Mouse (Mus musculus): ENCODE results near the gene Nek1. TPM values are rescaled to one million over a fixed set of nuclear protein-coding genes. Genes with fewer than 3 reads are reported as not detected.

Nek1 gene
- polyA plus RNA-seq, 1 experiment = 9.1 TPM

DNA sequence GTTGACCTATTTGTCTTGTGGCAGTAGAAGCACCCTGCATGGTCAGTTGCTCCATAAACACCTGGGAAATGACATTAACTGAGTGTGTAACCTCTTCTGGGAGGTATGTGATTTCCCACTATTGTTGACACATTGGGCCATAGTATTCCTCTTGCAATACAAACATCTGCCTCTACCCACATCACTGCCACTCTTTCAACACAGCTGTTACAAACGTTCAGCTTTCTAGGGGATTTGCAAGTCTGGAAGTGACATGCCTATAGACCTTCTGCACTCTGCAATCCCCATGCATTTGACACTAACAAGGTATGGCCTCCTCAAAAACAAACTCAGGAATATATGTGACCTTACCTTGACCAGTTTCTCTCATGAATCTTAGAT lies 169.2 kb downstream of the Nek1 start:
- no peak for TF ChIP-seq CTCF (IDR thresholded peaks at IDR 0.05; ENCODE audit: insufficient read depth, low read length)
- TF ChIP-seq POLR2A (IDR thresholded peaks at IDR 0.05; ENCODE audit: borderline replicate concordance, extremely low read depth, low read depth, low read length) = no peak
- 48% methylated on average over 1 of the region's 1 CpGs for WGBS
- H3K4me3 ChIP-seq (replicated peaks; ENCODE audit: extremely low read depth, low read depth, low read length) = no peak overlapping the region
- H3K4me1 ChIP-seq (ENCODE audit: control insufficient read depth, insufficient read depth, low read length) = peaks cover 2% of the 10 kb centered on the region; the same call in 1 of the 2 replicates
- DNase-seq = no peak

DNA sequence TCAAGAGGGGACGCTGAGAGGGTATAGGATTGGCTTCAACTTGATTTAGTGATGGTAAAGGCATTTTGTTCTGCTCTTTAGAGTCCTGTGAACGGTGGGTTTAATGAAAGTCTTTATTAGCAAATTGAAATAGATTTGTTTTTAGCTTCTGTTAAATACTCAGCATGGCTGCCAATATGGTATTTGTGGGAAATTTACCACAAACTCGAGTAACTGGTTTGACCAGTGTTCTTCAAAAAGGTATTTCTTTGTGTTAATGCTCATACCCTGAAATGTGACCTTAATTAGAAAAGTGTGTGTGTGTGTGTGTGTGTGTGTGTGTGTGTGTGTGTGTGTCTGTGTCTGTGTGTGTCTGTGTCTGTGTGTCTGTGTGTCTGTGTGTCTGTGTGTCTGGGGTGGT lies 178.6 kb downstream of the Nek1 start:
- Histone ChIP-seq H3K4me3 (replicated peaks; ENCODE audit: extremely low read depth, low read depth, low read length) (no peak overlapping the region), H3K4me1 (ENCODE audit: control insufficient read depth, insufficient read depth, low read length) (no peaks in the 10 kb centered on the region)
- TF ChIP-seq CTCF (IDR thresholded peaks at IDR 0.05; ENCODE audit: insufficient read depth, low read length) (no peak), POLR2A (IDR thresholded peaks at IDR 0.05; ENCODE audit: borderline replicate concordance, extremely low read depth, low read depth, low read length) (no peak)
- no peak for DNase-seq
- 64% methylated on average over 3 of the region's 3 CpGs for WGBS

DNA sequence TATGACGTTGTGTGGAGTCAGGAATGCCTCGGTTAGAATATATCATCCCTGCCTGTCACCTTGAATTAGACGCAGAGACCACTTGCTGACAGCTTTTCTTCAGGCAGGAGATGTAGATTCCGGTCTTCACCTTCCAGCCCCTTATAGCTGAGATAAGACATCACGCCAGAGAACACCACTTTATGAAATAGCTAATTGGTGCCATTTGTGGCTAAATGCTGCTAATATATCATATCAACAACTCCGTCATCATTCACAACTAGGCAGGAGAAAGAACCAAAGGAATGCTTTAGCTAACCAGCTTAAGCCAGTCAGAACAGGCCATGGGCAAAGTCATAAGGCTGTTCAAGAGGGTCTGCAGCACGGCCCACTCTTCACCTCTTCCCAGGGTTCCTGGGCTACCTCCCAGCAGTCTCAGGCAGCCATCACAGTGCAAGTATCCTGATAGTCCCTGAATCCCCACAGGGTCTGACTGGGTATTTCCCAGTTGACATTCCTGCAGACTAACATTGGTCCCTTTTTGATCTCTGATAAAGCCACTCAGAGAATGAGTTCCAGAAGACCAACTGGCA lies 181.0 kb downstream of the Nek1 start:
- Histone ChIP-seq H3K4me1 (ENCODE audit: control insufficient read depth, insufficient read depth, low read length) (no peaks in the 10 kb centered on the region), H3K4me3 (replicated peaks; ENCODE audit: extremely low read depth, low read depth, low read length) (no peak overlapping the region)
- TF ChIP-seq CTCF (IDR thresholded peaks at IDR 0.05; ENCODE audit: insufficient read depth, low read length) = no peak
- no peak for TF ChIP-seq POLR2A (IDR thresholded peaks at IDR 0.05; ENCODE audit: borderline replicate concordance, extremely low read depth, low read depth, low read length)
- no peak for DNase-seq
- 81% methylated on average over 7 of the region's 7 CpGs for WGBS

DNA sequence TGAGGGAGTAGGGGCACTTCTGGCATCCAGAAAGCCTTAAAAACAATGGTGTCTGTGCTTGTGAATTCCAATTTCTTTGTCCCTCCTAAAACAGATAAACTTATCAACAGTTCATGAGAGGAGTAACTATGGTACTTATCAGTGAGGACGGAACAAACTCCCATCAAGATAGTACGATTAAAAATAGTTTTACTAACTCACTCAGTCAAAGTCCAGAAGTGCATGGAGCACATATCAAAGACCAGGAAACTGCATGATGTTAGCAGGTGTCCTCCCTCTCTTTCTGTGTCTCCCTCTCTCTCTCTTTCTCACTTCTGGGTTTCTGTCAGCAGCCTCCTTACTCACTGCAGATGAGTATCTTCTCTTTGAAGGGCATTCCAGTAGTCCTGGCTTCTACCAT lies 182.9 kb downstream of the Nek1 start:
- H3K4me3 ChIP-seq (replicated peaks; ENCODE audit: extremely low read depth, low read depth, low read length) = no peak overlapping the region
- TF ChIP-seq POLR2A (IDR thresholded peaks at IDR 0.05; ENCODE audit: borderline replicate concordance, extremely low read depth, low read depth, low read length) (no peak), CTCF (IDR thresholded peaks at IDR 0.05; ENCODE audit: insufficient read depth, low read length) (no peak)
- no peak for DNase-seq
- WGBS = 80% methylated on average over 2 of the region's 2 CpGs
- peaks cover under 1% of the 10 kb centered on the region; the same call in 1 of the 2 replicates for H3K4me1 ChIP-seq (ENCODE audit: control insufficient read depth, insufficient read depth, low read length)

DNA sequence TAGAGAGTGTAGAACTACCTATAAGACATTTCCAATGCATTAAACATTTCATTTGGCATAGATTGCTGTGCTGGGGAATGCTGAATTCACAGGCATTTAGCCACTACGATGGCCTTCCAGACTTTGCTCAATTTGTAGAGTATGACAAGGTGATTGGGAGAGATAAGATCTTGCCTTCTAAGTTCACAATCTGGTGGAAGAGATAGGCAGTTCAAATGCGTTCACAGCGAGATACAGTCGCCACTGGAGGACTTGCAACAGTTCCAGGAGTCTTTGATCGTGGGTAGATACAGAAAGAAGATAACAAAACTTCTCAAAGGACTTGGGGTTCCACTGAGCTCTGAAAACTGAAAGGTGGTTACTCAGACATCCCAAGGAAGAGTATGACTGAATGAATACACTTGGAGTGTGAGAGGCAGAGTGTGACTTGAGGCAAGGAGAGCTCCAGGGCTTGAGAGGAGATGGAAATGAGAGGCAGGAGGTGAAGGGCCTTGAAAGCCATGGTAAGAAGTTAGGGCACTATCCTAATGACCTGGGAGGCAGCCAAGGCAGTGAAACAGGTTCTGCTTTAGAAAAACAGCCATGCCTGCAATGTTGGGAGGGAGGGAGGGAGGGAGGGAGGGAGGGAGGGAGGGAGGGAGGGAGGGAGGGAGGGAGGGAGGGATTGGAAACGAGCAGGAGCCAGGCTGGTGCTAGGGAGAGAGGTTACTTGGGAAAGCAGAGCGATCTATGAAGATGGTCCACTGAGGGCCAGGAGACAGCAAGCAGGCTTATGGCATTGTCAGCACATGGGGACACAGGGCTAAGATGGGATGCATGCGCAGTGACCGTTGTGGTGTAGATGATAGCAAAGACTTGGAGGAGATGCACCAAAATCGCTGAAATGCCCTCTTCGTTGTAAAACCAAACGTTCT lies 184.9 kb downstream of the Nek1 start:
- no peak overlapping the region for H3K4me3 ChIP-seq (replicated peaks; ENCODE audit: extremely low read depth, low read depth, low read length)
- H3K4me1 ChIP-seq (ENCODE audit: control insufficient read depth, insufficient read depth, low read length) = peaks cover 2% of the 10 kb centered on the region; the same call in 1 of the 2 replicates
- DNase-seq = no peak
- TF ChIP-seq POLR2A (IDR thresholded peaks at IDR 0.05; ENCODE audit: borderline replicate concordance, extremely low read depth, low read depth, low read length) = no peak
- TF ChIP-seq CTCF (IDR thresholded peaks at IDR 0.05; ENCODE audit: insufficient read depth, low read length) = no peak
- 56% methylated on average over 12 of the region's 12 CpGs for WGBS

DNA sequence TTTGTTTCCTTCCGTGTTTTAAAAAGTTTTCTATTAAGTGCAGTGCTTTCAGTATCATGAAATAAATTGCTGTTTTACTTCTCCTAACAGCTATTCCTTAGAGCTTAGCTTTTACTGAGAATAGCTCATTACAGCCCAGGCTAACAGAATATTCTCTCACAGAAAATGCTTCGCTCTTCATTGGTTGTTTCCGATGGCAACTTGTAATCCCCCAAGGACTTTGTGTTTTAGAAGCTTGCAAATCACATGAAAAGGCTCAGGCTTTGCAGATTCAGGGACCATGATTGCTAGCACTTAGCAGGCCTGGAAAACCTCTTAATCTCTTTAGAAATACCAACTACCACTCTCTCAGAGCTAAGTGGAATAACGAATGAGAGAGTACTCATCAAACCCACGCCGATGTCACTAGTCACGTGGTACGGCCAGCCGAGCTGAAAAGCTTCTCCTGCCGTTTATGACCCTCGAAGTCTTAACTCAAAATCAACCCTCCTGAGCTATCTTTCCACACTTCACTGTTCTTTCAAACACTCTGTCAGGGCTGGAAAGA lies 185.7 kb downstream of the Nek1 start:
- Histone ChIP-seq H3K4me3 (replicated peaks; ENCODE audit: extremely low read depth, low read depth, low read length) (no peak overlapping the region), H3K4me1 (ENCODE audit: control insufficient read depth, insufficient read depth, low read length) (peaks cover 2% of the 10 kb centered on the region; the same call in 1 of the 2 replicates)
- no peak for TF ChIP-seq POLR2A (IDR thresholded peaks at IDR 0.05; ENCODE audit: borderline replicate concordance, extremely low read depth, low read depth, low read length)
- no peak for TF ChIP-seq CTCF (IDR thresholded peaks at IDR 0.05; ENCODE audit: insufficient read depth, low read length)
- 66% methylated on average over 11 of the region's 11 CpGs for WGBS
- DNase-seq = no peak

Other genes starting within 250 kb of the Nek1 start
- 3.1 and 8.3 TPM in 2 replicates for gene Hpf1, start 102.8 kb upstream of the Nek1 start, polyA plus RNA-seq (2012; rRNA removed)
- gene Clcn3, start 9.9 kb upstream of the Nek1 start, polyA plus RNA-seq (2012; rRNA removed) = 9.3 and 13.7 TPM in 2 replicates
- 19.7 and 20.1 TPM in 2 replicates for gene Sh3rf1, start 230.7 kb downstream of the Nek1 start, polyA plus RNA-seq (2012; rRNA removed)

Data from lung, adult 2 months (tissue).